Mouse (Mus musculus) cortical plate, adult 2 months (tissue): ENCODE measurements around the gene Fzd5.

Source experiments
- CTCF ChIP-seq: fragments of 200-500 bp; IDR thresholded peaks from 2 replicates; pipeline ENCODE4 v1.5.1; 2011; ENCODE audit warnings: mild to moderate bottlenecking, control low read depth, low read length; ENCODE audit not compliant: insufficient read depth; ENCODE audit errors: extremely low read depth
- POLR2A ChIP-seq: fragments of 200-500 bp; IDR thresholded peaks from 2 replicates; pipeline ENCODE4 v1.6.1; 2011; ENCODE audit warnings: mild to moderate bottlenecking, low read length, control low read depth; ENCODE audit not compliant: insufficient read depth; ENCODE audit errors: extremely low read depth

- TF ChIP-seq CTCF, result no peak
- TF ChIP-seq POLR2A, result no peak
Observed at GRCm38 (mm10) chr1:64744616-64745015, 7.1 kb upstream of the Fzd5 start.
